Mouse (Mus musculus): ENCODE measurements around the gene Lmtk3. TPM values are rescaled to one million over a fixed set of nuclear protein-coding genes. Genes with fewer than 3 reads are reported as not detected.

The Lmtk3 gene
- polyA plus RNA-seq, 2 experiments, result 1.8 to 46.2 TPM

GRCm38 (mm10) chr7:45798931-45799330 lies 15.4 kb downstream of the Lmtk3 start:
- Histone ChIP-seq H3K36me3 (ENCODE audit: control insufficient read depth, insufficient read depth, low read length) (peaks cover 39% of the 10 kb centered on the region), H3K27me3 (ENCODE audit: control insufficient read depth, insufficient read depth, low read length) (peaks cover 23% of the 10 kb centered on the region; the same call in 1 of the 2 replicates), H3K4me1 (ENCODE audit: control insufficient read depth, insufficient read depth, low read length) (peaks cover 22% of the 10 kb centered on the region), H3K9ac (ENCODE audit: low read depth, low read length, severe bottlenecking) (no peak overlapping the region), H3K9me3 (ENCODE audit: control insufficient read depth, low read length) (no peaks in the 10 kb centered on the region; the same call in 1 of the 2 replicates), H3K4me2 (replicated peaks; ENCODE audit: low read depth, low read length, severe bottlenecking) (peak overlapping the region; percentile 82; the same call in 1 of the 2 replicates), H3K4me3 (replicated peaks; ENCODE audit: low read length) (peak overlapping the region; percentile 45), H3K27ac (replicated peaks; ENCODE audit: low read depth, low read length) (no peak overlapping the region)
- ATAC-seq (ENCODE audit: low FRiP score, low read depth) (no peak), DNase-seq (ENCODE audit: low spot score) (no peak)
- no peak for TF ChIP-seq POLR2A (IDR thresholded peaks at IDR 0.05; ENCODE audit: borderline replicate concordance, extremely low read depth, insufficient read depth, insufficient read length)
- WGBS, result 52% methylated on average over 7 of the region's 7 CpGs

GRCm38 (mm10) chr7:45800001-45800400 lies 16.5 kb downstream of the Lmtk3 start:
- Histone ChIP-seq H3K4me1 (ENCODE audit: control insufficient read depth, insufficient read depth, low read length) (peaks cover 22% of the 10 kb centered on the region), H3K27me3 (ENCODE audit: control insufficient read depth, insufficient read depth, low read length) (peaks cover 23% of the 10 kb centered on the region; the same call in 1 of the 2 replicates), H3K36me3 (ENCODE audit: control insufficient read depth, insufficient read depth, low read length) (peaks cover 29% of the 10 kb centered on the region), H3K9me3 (ENCODE audit: control insufficient read depth, low read length) (no peaks in the 10 kb centered on the region; the same call in 1 of the 2 replicates), H3K27ac (replicated peaks; ENCODE audit: low read depth, low read length) (no peak overlapping the region), H3K4me2 (replicated peaks; ENCODE audit: low read depth, low read length, severe bottlenecking) (peak overlapping the region; percentile 30; the same call in 1 of the 2 replicates), H3K4me3 (replicated peaks; ENCODE audit: low read length) (0 out of 2 replicates have a peak overlapping the region, but pooled peaks have one; percentile 8), H3K9ac (ENCODE audit: low read depth, low read length, severe bottlenecking) (no peak overlapping the region)
- ATAC-seq (ENCODE audit: low FRiP score, low read depth), result no peak
- 35% methylated on average over 7 of the region's 7 CpGs for WGBS
- no peak for DNase-seq (ENCODE audit: low spot score)
- no peak for TF ChIP-seq POLR2A (IDR thresholded peaks at IDR 0.05; ENCODE audit: borderline replicate concordance, extremely low read depth, insufficient read depth, insufficient read length)

GRCm38 (mm10) chr7:45800546-45801204 lies 17.1 kb downstream of the Lmtk3 start:
- peak overlapping the region; percentile 8; the same call in 1 of the 2 replicates for H3K4me3 ChIP-seq (replicated peaks; ENCODE audit: low read length)
- no peak for DNase-seq (ENCODE audit: low spot score)
- no peak overlapping the region for H3K27ac ChIP-seq (replicated peaks; ENCODE audit: low read depth, low read length)
- TF ChIP-seq POLR2A (IDR thresholded peaks at IDR 0.05; ENCODE audit: borderline replicate concordance, extremely low read depth, insufficient read depth, insufficient read length), result no peak
- H3K9me3 ChIP-seq (ENCODE audit: control insufficient read depth, low read length), result no peaks in the 10 kb centered on the region; the same call in 1 of the 2 replicates
- H3K4me2 ChIP-seq (replicated peaks; ENCODE audit: low read depth, low read length, severe bottlenecking), result peak overlapping the region; percentile 30
- 23% methylated on average over 21 of the region's 25 CpGs for WGBS
- peaks cover 23% of the 10 kb centered on the region; the same call in 1 of the 2 replicates for H3K27me3 ChIP-seq (ENCODE audit: control insufficient read depth, insufficient read depth, low read length)
- H3K4me1 ChIP-seq (ENCODE audit: control insufficient read depth, insufficient read depth, low read length), result peaks cover 22% of the 10 kb centered on the region
- 0 out of 2 replicates have a peak, but pooled peaks have one; percentile 27 for ATAC-seq (ENCODE audit: low FRiP score, low read depth)
- H3K36me3 ChIP-seq (ENCODE audit: control insufficient read depth, insufficient read depth, low read length), result peaks cover 22% of the 10 kb centered on the region
- H3K9ac ChIP-seq (ENCODE audit: low read depth, low read length, severe bottlenecking), result no peak overlapping the region

DNA sequence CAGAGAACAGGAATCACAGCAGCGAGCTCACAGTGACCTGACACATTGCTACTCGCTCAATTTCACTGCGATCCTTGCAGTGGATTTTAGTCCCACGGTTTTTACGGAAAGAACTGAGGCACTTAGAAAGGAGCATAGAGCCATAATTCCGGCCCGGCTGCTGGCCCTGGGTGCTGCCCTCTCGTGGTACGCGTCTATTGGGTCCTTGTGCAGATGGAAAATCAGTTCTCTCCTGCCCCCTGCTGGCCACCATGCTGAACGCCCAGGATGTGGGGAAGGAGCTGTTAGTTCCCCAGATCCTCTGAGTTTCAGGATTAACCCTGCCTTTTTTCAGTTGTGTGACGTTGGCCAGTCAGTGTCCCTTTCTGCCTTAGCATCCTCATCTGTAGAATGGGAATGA lies 17.8 kb downstream of the Lmtk3 start:
- DNase-seq (ENCODE audit: low spot score), result peak; percentile 90
- Histone ChIP-seq H3K4me1 (ENCODE audit: control insufficient read depth, insufficient read depth, low read length) (peaks cover 22% of the 10 kb centered on the region), H3K27me3 (ENCODE audit: control insufficient read depth, insufficient read depth, low read length) (peaks cover 23% of the 10 kb centered on the region; the same call in 1 of the 2 replicates), H3K9me3 (ENCODE audit: control insufficient read depth, low read length) (no peaks in the 10 kb centered on the region; the same call in 1 of the 2 replicates), H3K4me3 (replicated peaks; ENCODE audit: low read length) (no peak overlapping the region), H3K9ac (ENCODE audit: low read depth, low read length, severe bottlenecking) (no peak overlapping the region), H3K27ac (replicated peaks; ENCODE audit: low read depth, low read length) (no peak overlapping the region), H3K4me2 (replicated peaks; ENCODE audit: low read depth, low read length, severe bottlenecking) (peak overlapping the region; percentile 30; the same call in 1 of the 2 replicates), H3K36me3 (ENCODE audit: control insufficient read depth, insufficient read depth, low read length) (peaks cover 19% of the 10 kb centered on the region)
- TF ChIP-seq POLR2A (IDR thresholded peaks at IDR 0.05; ENCODE audit: borderline replicate concordance, extremely low read depth, insufficient read depth, insufficient read length), result no peak
- ATAC-seq (ENCODE audit: low FRiP score, low read depth), result peak; percentile 47
- 3% methylated on average over 12 of the region's 12 CpGs for WGBS

- WGBS, result 90% methylated on average over 6 of the region's 6 CpGs
- Histone ChIP-seq H3K27me3 (ENCODE audit: control insufficient read depth, insufficient read depth, low read length) (peaks cover 15% of the 10 kb centered on the region; the same call in 1 of the 2 replicates), H3K36me3 (ENCODE audit: control insufficient read depth, insufficient read depth, low read length) (peaks cover 25% of the 10 kb centered on the region), H3K4me3 (replicated peaks; ENCODE audit: low read length) (no peak overlapping the region), H3K4me2 (replicated peaks; ENCODE audit: low read depth, low read length, severe bottlenecking) (no peak overlapping the region), H3K4me1 (ENCODE audit: control insufficient read depth, insufficient read depth, low read length) (peaks cover 19% of the 10 kb centered on the region), H3K27ac (replicated peaks; ENCODE audit: low read depth, low read length) (no peak overlapping the region), H3K9me3 (ENCODE audit: control insufficient read depth, low read length) (no peaks in the 10 kb centered on the region), H3K9ac (ENCODE audit: low read depth, low read length, severe bottlenecking) (no peak overlapping the region)
- DNase-seq (ENCODE audit: low spot score) (no peak), ATAC-seq (ENCODE audit: low FRiP score, low read depth) (no peak)
- no peak for TF ChIP-seq POLR2A (IDR thresholded peaks at IDR 0.05; ENCODE audit: borderline replicate concordance, extremely low read depth, insufficient read depth, insufficient read length)
Measured at GRCm38 (mm10) chr7:45802551-45802950, 19.0 kb downstream of the Lmtk3 start.
